Mouse (Mus musculus) CH12.LX (cell line): ENCODE data around the gene Ctrl.

ENCODE experiments used
- CHD1 ChIP-seq: IDR thresholded peaks from 2 replicates; pipeline ENCODE4 v1.6.1; 2012; ENCODE audit warnings: low read depth, low read length, improper control_type of control experiment, inconsistent platforms
- CHD2 ChIP-seq: IDR thresholded peaks from 2 replicates; pipeline ENCODE4 v1.6.1; 2011; ENCODE audit warnings: low read length, improper control_type of control experiment
- CTCF ChIP-seq, 2 experiments: IDR thresholded peaks in 1 of 2; conservative IDR thresholded peaks in 1 of 2; 2 replicates each; pipeline ENCODE4 v1.5.1; 2011 to 2012; ENCODE audit warnings: low read depth in 2 of 2, low read length in 2 of 2, improper control_type of control experiment in 1 of 2, inconsistent platforms in 1 of 2, mild to moderate bottlenecking in 1 of 2, moderate library complexity in 1 of 2
- EP300 ChIP-seq: IDR thresholded peaks from 2 replicates; pipeline ENCODE4 v1.6.1; 2011; ENCODE audit warnings: low read length, improper control_type of control experiment
- HCFC1 ChIP-seq: IDR thresholded peaks from 2 replicates; pipeline ENCODE4 v1.6.1; 2012; ENCODE audit warnings: low read depth, mild to moderate bottlenecking, inconsistent platforms, low read length, improper control_type of control experiment
- MAX ChIP-seq: IDR thresholded peaks from 2 replicates; pipeline ENCODE4 v1.6.1; 2011; ENCODE audit warnings: low read length, improper control_type of control experiment
- MYC ChIP-seq: IDR thresholded peaks from 2 replicates; pipeline ENCODE4 v1.6.1; 2011; ENCODE audit warnings: low read depth, mild to moderate bottlenecking, improper control_type of control experiment, low read length
- NELFE ChIP-seq: IDR thresholded peaks from 2 replicates; pipeline ENCODE4 v1.6.1; 2011; ENCODE audit warnings: low read depth, low read length, improper control_type of control experiment
- POLR2A ChIP-seq: IDR thresholded peaks from 2 replicates; pipeline ENCODE4 v1.6.1; 2011; ENCODE audit warnings: low read depth, mild to moderate bottlenecking, improper control_type of control experiment, low read length
- POLR2AphosphoS2 ChIP-seq: IDR thresholded peaks from 2 replicates; pipeline ENCODE4 v1.6.1; 2011; ENCODE audit warnings: low read depth, low read length, improper control_type of control experiment
- SMC3 ChIP-seq: IDR thresholded peaks from 2 replicates; pipeline ENCODE4 v1.6.1; 2011; ENCODE audit warnings: low read depth, low read length, improper control_type of control experiment
- TBP ChIP-seq: conservative IDR thresholded peaks from 2 replicates; pipeline ENCODE4 v1.6.1; 2011; ENCODE audit warnings: low read depth, low read length, improper control_type of control experiment
- TCF12 ChIP-seq: IDR thresholded peaks from 2 replicates; pipeline ENCODE4 v1.6.1; 2014; ENCODE audit warnings: low read depth, mild to moderate bottlenecking, inconsistent platforms, low read length, improper control_type of control experiment
- USF1 ChIP-seq: IDR thresholded peaks from 2 replicates; pipeline ENCODE4 v1.6.1; 2014; ENCODE audit warnings: low read depth, mild to moderate bottlenecking, inconsistent platforms, low read length, improper control_type of control experiment

- TF ChIP-seq SMC3 = no peak
- TF ChIP-seq USF1 = no peak
- no peak for TF ChIP-seq CTCF (conservative IDR thresholded peaks at IDR 0.05 in 1 of 2, IDR thresholded peaks at IDR 0.05 in 1 of 2; ENCODE audit: low read depth in 2 of 2, low read length in 2 of 2)
- no peak for TF ChIP-seq EP300
- TF ChIP-seq POLR2A = no peak
- no peak for TF ChIP-seq TBP
- TF ChIP-seq TCF12 = no peak
- TF ChIP-seq CHD1 = no peak
- no peak for TF ChIP-seq POLR2AphosphoS2
- TF ChIP-seq HCFC1 = no peak
- no peak for TF ChIP-seq MAX
- no peak for TF ChIP-seq CHD2
- no peak for TF ChIP-seq NELFE
- TF ChIP-seq MYC = no peak
These were observed 33.1 kb upstream of the Ctrl start for GRCm38 (mm10) chr8:105966692-105967311.
